Mouse (Mus musculus) G1E (cell line): Measurements from ENCODE around the gene Galnt15.

Experiments
- CTCF ChIP-seq: IDR thresholded peaks from 2 replicates; pipeline ENCODE4 v1.5.1; 2012; ENCODE audit warnings: low read depth, low read length, inconsistent platforms, mixed read lengths
- GATA1 ChIP-seq: IDR thresholded peaks from 2 replicates; pipeline ENCODE4 v1.6.1; 2012; ENCODE audit warnings: borderline replicate concordance, low read length, inconsistent platforms, mixed read lengths
- POLR2AphosphoS5 ChIP-seq: IDR thresholded peaks from 2 replicates; pipeline ENCODE4 v1.6.1; 2012; ENCODE audit warnings: low read depth, low read length, inconsistent platforms; ENCODE audit not compliant: insufficient replicate concordance
- TAL1 ChIP-seq: conservative IDR thresholded peaks from 2 replicates; pipeline ENCODE4 v1.6.1; 2012; ENCODE audit warnings: low read depth, low read length, inconsistent platforms, mixed read lengths

- no peak for TF ChIP-seq POLR2AphosphoS5
- no peak for TF ChIP-seq CTCF
- no peak for TF ChIP-seq GATA1
- TF ChIP-seq TAL1: no peak
Observed at GRCm38 (mm10) chr14:32028681-32029091, at the start of gene Galnt15.
